Mouse (Mus musculus): ENCODE results near the gene Mapk9.
A peak's percentile ranks its signal among the peaks of the same experiment; 100 is the strongest.
"Not testable (repeated sequence)": the region's sequence is repeated elsewhere in the genome, so short reads cannot be mapped to it uniquely, and the experiment has no call there.

Gene Mapk9

DNA sequence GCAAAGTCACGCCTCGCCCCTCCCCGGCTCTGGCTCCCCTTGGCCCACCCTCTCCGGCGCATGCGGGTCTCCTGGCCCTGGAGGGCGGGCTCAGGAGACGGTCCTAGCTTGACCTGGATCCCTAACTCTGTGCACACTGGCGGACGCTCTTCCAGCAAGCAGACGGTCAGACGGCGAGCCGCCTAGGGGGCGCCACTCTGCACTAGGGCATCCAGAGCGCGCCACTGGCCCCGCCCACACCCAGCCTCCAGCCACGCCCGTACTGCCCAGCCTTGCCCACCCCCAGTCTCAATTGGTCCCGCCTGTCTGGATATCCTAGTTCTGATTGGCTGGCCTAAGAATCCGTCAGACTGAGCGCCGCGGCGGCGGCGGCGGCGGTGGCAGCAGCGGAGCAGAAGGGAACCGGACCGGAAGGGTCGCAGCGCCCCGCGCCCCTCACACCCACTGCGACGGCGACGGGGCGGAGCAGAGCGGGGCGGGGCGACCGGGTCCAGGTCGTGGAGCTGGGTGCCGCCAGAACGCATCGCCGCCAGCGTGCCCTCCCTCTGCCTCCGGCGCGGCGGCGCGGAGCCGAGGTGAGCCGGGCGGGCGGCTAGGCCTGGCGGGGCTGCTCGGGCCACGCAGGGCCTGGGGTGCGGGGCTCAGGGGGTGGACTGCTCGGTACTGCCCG is at the start of gene Mapk9:
Gene Mapk9 (plus strand): TSS at position 351 of the 670 bp plus-strand sequence.
- DNase-seq (ENCODE audit: low read depth, low spot score), result peak; percentile 99

DNA sequence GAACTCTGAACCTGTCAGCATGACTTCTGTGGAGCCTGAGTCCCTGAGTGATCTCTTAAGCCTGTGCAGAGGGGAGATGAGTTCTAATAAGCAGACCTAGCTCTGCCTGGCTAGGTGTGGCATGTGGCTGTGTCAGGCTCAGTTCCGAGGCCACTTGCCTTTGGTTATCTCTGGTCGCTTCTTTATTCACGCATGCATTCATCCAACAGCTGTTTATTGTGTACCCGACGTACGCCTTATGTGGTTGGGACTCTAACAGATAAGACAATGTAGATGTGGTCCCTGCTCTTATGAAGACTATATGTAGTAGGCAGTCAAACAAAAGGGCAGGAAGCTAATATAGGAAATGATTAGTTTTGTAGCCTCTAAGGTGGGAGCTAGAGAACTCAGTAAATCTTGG is 47.6 kb upstream of the Mapk9 start:
- no peak for DNase-seq (ENCODE audit: low read depth, low spot score)

- no peak for DNase-seq (ENCODE audit: low read depth, low spot score)
Observed at GRCm38 (mm10) chr11:49801516-49801915, 45.0 kb upstream of the Mapk9 start.

DNA sequence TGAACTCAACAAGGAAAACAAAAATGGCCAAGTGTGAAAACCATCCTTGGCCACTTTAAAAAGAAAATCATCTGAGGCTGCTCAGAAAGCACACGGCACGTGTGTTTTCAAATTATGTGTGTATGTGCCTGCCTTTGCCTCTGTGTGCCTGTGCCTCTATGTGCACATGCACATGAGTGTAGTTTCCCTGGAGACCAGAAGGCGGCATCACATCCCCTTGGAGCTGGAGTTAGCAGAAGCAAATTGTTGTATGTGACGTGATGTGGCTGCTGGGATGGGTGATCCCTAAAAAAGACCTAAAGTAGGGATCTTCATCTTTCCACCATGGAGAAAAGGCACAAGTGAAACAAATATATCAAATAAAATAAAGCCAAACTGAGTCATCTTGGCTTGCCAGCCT is 42.8 kb upstream of the Mapk9 start:
- peak; percentile 70 for DNase-seq (ENCODE audit: low read depth, low spot score)

DNA sequence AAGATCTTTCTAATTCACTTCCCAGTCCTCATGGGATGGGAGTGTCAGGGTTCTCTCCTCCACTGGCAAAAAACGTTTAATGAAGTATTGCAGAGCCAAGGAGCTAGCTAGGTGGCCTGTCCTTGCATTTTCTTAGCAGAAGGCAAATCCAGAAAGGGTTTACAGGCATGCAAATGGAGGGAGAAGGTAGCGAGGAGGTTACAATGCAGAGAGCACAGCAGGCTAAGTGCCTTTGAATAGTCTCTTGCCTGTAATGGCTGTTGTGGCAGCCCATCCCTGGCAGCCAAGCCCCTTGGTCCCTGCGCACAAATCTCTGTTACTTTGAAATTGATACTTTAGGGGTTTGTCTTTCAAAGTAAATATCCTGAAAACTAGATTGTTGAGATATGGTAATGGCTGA is 40.3 kb upstream of the Mapk9 start:
- peak; percentile 83 for DNase-seq (ENCODE audit: low read depth, low spot score)

GRCm38 (mm10) chr11:49808946-49809345 is 37.6 kb upstream of the Mapk9 start:
- DNase-seq (ENCODE audit: low read depth, low spot score), result peak; percentile 87

- not testable (repeated sequence) for DNase-seq (ENCODE audit: low read depth, low spot score)
Observed at GRCm38 (mm10) chr11:49810696-49811095, 35.9 kb upstream of the Mapk9 start.

- DNase-seq (ENCODE audit: low read depth, low spot score), result no peak
Observed at GRCm38 (mm10) chr11:49811099-49811541, 35.4 kb upstream of the Mapk9 start.

GRCm38 (mm10) chr11:49811879-49812278 is 34.7 kb upstream of the Mapk9 start:
- DNase-seq (ENCODE audit: low read depth, low spot score), result no peak

DNA sequence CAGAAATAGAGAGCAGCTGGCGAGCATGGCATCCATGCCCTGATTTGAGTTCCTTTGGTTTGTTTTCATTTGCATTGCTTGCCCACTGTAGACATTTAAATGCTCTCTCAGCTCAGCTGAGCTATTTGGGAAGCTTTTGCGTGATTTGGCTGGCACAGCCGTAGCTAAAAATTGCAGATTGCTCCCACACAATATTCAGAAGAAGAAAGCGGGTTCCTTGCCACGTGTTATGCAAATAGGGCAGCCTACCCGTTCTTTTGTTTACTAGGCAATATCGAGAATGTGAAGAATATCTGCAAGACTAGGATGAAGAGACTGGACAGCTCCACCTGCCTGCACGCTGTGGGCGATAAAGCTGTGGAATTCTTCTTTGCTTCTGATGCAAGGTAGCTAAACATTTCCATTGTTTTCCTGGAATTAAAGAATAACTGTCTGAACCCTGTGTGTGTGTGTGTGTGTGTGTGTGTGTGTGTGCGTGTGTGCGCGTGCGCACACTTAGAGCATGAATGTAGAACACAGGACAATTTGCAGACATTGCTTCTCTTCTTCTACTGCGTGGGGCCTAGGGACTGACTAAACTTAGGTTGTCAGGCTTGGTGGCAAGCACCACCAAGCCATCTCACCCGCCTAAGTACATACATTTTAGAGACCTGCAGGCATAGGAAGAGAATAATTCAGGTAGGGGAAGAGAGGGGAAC is 27.5 kb upstream of the Mapk9 start:
- no peak for DNase-seq (ENCODE audit: low read depth, low spot score)

DNA sequence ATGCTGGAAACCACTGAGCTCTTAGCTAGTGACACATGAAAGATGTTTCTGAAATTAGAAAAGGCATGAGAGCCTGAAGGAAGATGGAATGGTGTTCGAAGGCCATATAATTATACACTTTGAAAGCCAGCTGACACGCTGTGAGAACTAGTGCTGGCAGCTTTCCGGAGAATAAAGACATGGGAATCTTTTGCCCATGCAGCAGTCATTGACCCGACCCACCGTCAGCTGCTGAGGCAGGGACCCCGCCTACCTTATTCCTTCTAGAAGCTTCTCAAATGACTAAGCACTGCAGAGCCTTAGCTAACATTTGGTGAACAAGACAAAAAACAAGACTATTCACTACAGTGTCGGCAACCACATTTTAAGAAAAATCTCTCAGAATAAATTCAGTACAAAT is 26.9 kb upstream of the Mapk9 start:
- DNase-seq (ENCODE audit: low read depth, low spot score), result no peak

DNA sequence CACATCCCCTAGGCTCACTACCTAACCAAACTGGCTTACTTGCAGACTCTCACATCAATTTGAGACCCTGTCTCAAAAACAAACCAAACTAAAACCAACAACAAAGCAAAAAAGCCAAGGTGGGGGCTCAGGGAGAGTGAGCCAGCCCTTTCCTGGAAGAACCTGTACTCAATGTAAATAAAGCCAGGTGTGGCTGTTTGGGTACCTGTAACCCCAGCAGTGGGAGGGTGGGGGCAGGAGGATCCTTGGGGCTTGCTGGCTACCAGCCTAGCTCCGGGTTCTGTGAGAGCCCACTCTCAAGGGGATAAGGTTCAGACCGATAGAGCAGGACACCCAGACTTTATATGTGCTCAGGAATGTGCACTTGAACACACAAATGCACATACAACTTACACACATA is 25.6 kb upstream of the Mapk9 start:
- DNase-seq (ENCODE audit: low read depth, low spot score), result no peak

- no peak for DNase-seq (ENCODE audit: low read depth, low spot score)
Observed at GRCm38 (mm10) chr11:49821546-49821945, 25.0 kb upstream of the Mapk9 start.

DNA sequence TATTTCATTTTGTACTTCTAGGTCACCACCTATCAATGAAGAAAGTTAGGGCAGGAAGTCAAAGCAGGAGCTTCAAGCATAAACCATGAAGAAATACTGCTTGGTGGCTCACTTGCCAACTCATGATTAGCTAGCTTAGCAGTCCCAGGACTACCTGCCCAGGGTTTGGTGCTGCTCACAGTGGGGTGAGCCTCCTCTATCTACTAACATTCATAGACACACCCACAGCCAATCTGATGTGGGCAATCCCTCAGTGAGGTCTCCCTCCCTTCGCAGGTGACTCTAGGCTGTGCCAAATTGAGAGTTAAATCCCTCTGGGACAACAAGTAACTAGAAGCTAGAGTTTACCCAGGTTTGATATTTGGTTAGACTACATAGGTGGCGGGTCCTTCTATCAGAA is 24.2 kb upstream of the Mapk9 start:
- DNase-seq (ENCODE audit: low read depth, low spot score), result no peak

DNA sequence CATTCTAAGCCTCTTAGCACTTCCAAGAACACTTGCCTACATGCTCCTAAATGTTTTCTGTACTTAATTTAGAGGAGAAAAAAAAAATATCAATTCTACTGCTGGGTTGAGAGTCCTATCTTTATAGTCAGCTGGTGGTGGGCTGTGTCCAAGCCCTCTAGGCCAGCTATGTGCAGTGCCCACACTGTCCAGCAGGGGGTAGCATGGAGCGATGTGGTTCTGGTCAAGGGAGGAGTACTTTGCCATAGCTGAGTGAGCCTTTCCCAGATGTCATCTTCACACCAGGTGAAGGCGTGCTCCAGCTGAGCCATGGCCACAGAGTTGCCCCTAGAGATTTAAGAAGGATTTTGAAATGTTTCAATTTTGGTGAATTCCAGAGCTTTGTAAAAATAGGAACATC is 21.7 kb upstream of the Mapk9 start:
- DNase-seq (ENCODE audit: low read depth, low spot score), result peak; percentile 75

- no peak for DNase-seq (ENCODE audit: low read depth, low spot score)
Observed at GRCm38 (mm10) chr11:49827243-49827642, 19.3 kb upstream of the Mapk9 start.

DNA sequence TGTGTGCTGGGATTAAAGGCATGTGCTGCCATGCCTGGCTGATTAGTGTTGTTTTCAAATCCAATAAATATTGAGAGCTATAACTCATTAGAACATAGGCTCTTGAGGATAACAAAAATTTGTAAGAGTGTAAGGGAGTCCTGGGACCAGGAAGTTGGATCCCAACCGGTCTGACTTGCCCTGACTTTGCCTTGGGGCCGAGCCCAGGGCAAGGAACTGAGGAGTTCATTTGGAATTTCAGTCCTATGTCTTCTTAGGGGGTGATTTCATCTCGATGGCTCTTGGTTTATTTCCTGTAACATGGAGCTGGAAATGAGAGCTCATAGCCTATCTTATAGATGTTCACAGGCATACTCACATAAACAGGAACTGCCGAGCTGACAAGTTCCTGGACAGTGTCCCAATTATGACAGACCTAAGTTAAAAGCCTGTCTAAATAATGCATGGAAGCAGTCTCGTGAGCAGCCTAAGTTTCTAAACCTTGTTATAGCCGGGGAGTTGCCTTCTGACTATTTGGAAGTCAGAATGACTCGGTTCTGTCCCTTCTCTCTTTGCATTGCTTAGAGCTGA is 17.3 kb upstream of the Mapk9 start:
- no peak for DNase-seq (ENCODE audit: low read depth, low spot score)

- no peak for DNase-seq (ENCODE audit: low read depth, low spot score)
Observed at GRCm38 (mm10) chr11:49831980-49832379, 14.6 kb upstream of the Mapk9 start.

GRCm38 (mm10) chr11:49832962-49833361 is 13.6 kb upstream of the Mapk9 start:
- DNase-seq (ENCODE audit: low read depth, low spot score), result no peak

- no peak for DNase-seq (ENCODE audit: low read depth, low spot score)
Observed at GRCm38 (mm10) chr11:49834248-49834647, 12.3 kb upstream of the Mapk9 start.

- no peak for DNase-seq (ENCODE audit: low read depth, low spot score)
Observed at GRCm38 (mm10) chr11:49835257-49835956, 11.1 kb upstream of the Mapk9 start.

- no peak for DNase-seq (ENCODE audit: low read depth, low spot score)
Observed at GRCm38 (mm10) chr11:49837717-49838407, 8.7 kb upstream of the Mapk9 start.
